Mouse (Mus musculus) E14TG2a.4 (cell line): ENCODE data around the gene Cd36.

ENCODE experiments used
- CTCF ChIP-seq: conservative IDR thresholded peaks from 2 replicates; pipeline ENCODE4 v1.5.1; 2014; ENCODE audit warnings: low read length
- POU5F1 ChIP-seq: IDR thresholded peaks from 2 replicates; pipeline ENCODE4 v1.6.1; 2014; ENCODE audit warnings: low read length, borderline replicate concordance

- no peak for TF ChIP-seq CTCF
- no peak for TF ChIP-seq POU5F1
Measured at GRCm38 (mm10) chr5:17857871-17858270, 30.7 kb downstream of the Cd36 start.
